Mouse (Mus musculus): ENCODE measurements around the gene Otud5.
"Not testable (repeated sequence)": the region's sequence is repeated elsewhere in the genome, so short reads cannot be mapped to it uniquely, and the experiment has no call there.

The Otud5 gene

DNA sequence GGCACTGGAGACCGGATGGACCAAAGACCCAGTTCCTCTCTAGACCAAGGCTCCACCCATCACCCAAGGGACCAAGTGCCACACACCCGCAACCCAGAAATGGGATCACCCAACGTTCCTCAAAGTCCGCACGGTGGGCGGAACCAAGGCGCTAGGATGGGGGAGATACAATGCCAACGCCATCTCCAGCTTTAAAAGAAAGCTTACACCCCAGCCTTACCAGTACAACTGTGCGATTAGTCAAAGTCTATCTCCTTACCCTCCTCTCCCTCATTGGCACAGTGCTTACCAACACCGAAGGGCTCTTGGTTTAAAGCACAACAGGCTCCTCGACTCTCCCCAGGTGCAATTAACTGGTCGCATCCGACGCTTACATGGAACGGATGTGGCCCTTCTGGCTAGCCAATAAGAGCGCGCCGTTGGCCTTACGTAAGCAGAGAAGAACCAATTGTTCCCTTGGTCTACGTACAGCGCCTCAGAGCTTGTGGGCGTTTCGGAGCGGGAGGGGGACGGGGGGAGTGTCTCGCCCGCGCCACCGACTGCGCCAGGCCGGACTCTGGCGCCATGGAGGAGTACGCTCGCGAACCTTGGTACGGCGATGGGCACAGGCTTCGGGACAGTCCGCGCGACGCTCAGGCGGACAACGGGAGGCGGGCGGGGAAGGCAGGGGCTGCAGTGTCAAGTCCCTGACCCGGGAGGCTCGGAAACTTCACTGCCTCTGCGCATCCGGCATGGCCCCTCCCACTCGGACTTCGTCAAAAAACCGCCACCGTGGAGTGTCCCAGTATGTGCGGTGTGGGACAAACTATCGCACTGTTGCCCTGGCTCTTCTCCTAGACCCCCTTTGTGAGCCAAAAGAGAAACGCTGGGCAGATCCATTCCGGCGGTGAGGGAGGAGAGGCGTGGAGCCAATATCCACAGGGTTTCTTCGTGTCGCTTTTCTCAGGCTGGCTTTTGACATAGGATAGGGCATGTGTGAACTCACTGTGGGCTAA is 58.0 kb downstream of the Otud5 start, which contains the start of the genes Pqbp1 and Timm17b:
Pqbp1 (minus strand) TSS at position 390 of the 995 bp plus-strand sequence.
Timm17b (plus strand) TSS at position 478 of the 995 bp plus-strand sequence.
- H3K4me1 ChIP-seq (replicated peaks; ENCODE audit: low read depth, low read length): peaks cover 3% of the 10 kb centered on the region; the same call in 1 of the 2 replicates
- TF ChIP-seq POU5F1 (IDR thresholded peaks at IDR 0.05; ENCODE audit: borderline replicate concordance, low read length) (no peak), NANOG (IDR thresholded peaks at IDR 0.05; ENCODE audit: borderline replicate concordance, low read length) (no peak), CTCF (conservative IDR thresholded peaks at IDR 0.05; ENCODE audit: low read length) (no peak)
- H3K36me3 ChIP-seq (ENCODE audit: insufficient read depth, low read length): peaks cover 37% of the 10 kb centered on the region

DNA sequence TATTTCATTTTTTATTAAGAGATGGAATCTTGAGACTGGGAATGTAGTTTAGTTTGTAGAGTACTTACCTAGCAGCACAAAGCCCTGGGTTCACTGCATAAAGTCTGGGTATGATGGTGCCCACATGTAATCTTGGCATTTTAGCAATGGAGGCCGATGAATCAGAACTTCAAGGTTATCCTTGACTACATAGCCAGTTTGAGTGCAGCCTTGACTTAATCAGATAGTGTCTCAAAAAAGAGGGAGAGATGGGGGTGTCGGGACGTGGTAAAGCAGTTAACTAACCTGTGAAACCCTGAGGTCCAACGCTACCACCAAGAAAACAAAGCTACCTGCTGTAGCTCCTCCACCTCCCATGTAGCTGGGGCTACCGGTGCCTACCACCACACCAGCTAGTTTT is 63.3 kb downstream of the Otud5 start:
- H3K4me3 ChIP-seq (replicated peaks; ENCODE audit: low read length): no peak overlapping the region
- H3K9me3 ChIP-seq (ENCODE audit: low read length): no peaks in the 10 kb centered on the region
- H3K27me3 ChIP-seq (ENCODE audit: insufficient read depth, low read length): no peaks in the 10 kb centered on the region
- TF ChIP-seq POU5F1 (IDR thresholded peaks at IDR 0.05; ENCODE audit: borderline replicate concordance, low read length) (no peak), CTCF (conservative IDR thresholded peaks at IDR 0.05; ENCODE audit: low read length) (no peak), NANOG (IDR thresholded peaks at IDR 0.05; ENCODE audit: borderline replicate concordance, low read length) (no peak)
- peaks cover 20% of the 10 kb centered on the region for H3K36me3 ChIP-seq (ENCODE audit: insufficient read depth, low read length)
- peaks cover 15% of the 10 kb centered on the region; the same call in 1 of the 2 replicates for H3K4me1 ChIP-seq (replicated peaks; ENCODE audit: low read depth, low read length)

More for the DNA sequence above, 58.0 kb downstream of the Otud5 start, which contains the start of the genes Pqbp1 and Timm17b:
- Histone ChIP-seq H3K4me3 (replicated peaks; ENCODE audit: low read length) (peak within 1 kb of the TSS; percentile 86), H3K9me3 (ENCODE audit: low read length) (no peaks in the 10 kb centered on the region), H3K27me3 (ENCODE audit: insufficient read depth, low read length) (no peaks in the 10 kb centered on the region)

DNA sequence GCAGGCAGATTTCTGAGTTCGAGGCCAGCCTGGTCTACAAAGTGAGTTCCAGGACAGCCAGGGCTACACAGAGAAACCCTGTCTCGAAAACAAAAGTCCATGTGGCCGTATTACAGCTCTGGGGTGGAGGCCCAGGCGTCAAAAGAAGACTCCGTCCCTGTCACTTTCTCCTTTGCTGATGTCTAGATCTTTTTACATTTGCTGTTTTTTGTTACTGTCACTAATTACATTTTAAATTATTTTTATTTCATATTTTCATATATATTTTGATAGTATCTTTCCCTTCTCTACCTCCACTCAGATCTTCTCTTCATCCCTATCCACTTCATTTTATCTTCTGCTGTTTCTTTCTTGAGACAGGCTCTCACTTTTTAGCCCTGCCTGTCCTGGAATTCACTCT is 66.6 kb downstream of the Otud5 start, which contains the start of gene Gm10491:
Gm10491 (minus strand) TSS at position 101 of the 400 bp plus-strand sequence.
- TF ChIP-seq CTCF (conservative IDR thresholded peaks at IDR 0.05; ENCODE audit: low read length) (no peak), NANOG (IDR thresholded peaks at IDR 0.05; ENCODE audit: borderline replicate concordance, low read length) (no peak), POU5F1 (IDR thresholded peaks at IDR 0.05; ENCODE audit: borderline replicate concordance, low read length) (no peak)
- Histone ChIP-seq H3K4me3 (replicated peaks; ENCODE audit: low read length) (no peak within 1 kb of the TSS), H3K36me3 (ENCODE audit: insufficient read depth, low read length) (peaks cover 16% of the 10 kb centered on the region), H3K4me1 (replicated peaks; ENCODE audit: low read depth, low read length) (peaks cover 37% of the 10 kb centered on the region), H3K27me3 (ENCODE audit: insufficient read depth, low read length) (no peaks in the 10 kb centered on the region), H3K9me3 (ENCODE audit: low read length) (no peaks in the 10 kb centered on the region)

DNA sequence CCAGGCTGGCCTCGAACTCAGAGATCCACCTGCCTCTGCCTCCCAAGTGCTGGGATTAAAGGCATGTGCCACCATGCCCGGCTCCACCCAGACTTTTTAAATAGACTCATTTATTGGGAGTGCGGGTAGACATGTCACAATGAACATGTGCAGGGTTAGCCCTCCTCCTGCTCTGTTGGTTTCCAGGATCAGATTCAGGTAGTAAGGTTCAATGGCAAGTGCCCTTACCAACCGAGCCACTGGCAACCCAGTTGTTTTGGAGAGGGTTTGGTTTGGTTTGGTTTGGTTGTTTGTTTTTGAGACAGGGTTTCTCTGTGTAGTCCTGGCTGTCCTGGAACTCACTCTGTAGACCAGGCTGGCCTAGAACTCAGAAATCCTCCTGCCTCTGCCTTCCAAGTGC is 68.1 kb downstream of the Otud5 start, which contains the start of gene Gm10490:
Gm10490 (plus strand) TSS at position 301 of the 400 bp plus-strand sequence.
- peaks cover 43% of the 10 kb centered on the region for H3K4me1 ChIP-seq (replicated peaks; ENCODE audit: low read depth, low read length)
- H3K27me3 ChIP-seq (ENCODE audit: insufficient read depth, low read length); H3K9me3 ChIP-seq (ENCODE audit: low read length); H3K36me3 ChIP-seq (ENCODE audit: insufficient read depth, low read length); H3K4me3 ChIP-seq (replicated peaks; ENCODE audit: low read length): not testable (repeated sequence)

DNA sequence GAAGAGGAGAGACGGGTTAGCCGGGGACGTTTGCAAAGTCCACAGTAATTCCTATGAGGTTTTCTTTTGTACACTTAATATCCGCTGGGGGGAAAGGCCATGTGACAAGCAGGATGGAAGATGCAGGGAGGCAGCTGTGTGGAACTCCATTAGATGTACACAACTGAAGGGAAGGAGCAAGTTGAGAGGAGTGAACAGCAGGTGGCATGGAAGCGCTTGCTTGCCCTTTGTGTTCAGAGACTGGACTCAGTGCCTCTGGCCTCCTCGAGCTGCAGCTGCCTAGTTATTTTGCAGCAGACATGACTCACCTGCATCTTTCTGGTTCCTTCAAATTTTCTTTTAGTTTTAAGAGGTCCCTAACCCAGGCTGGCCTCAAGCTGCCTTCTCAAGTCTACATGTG is 69.3 kb downstream of the Otud5 start:
- Histone ChIP-seq H3K27me3 (ENCODE audit: insufficient read depth, low read length) (no peaks in the 10 kb centered on the region), H3K4me1 (replicated peaks; ENCODE audit: low read depth, low read length) (peaks cover 43% of the 10 kb centered on the region), H3K36me3 (ENCODE audit: insufficient read depth, low read length) (peaks cover 9% of the 10 kb centered on the region), H3K9me3 (ENCODE audit: low read length) (no peaks in the 10 kb centered on the region), H3K4me3 (replicated peaks; ENCODE audit: low read length) (no peak overlapping the region)
- TF ChIP-seq CTCF (conservative IDR thresholded peaks at IDR 0.05; ENCODE audit: low read length) (no peak), NANOG (IDR thresholded peaks at IDR 0.05; ENCODE audit: borderline replicate concordance, low read length) (no peak), POU5F1 (IDR thresholded peaks at IDR 0.05; ENCODE audit: borderline replicate concordance, low read length) (no peak)

DNA sequence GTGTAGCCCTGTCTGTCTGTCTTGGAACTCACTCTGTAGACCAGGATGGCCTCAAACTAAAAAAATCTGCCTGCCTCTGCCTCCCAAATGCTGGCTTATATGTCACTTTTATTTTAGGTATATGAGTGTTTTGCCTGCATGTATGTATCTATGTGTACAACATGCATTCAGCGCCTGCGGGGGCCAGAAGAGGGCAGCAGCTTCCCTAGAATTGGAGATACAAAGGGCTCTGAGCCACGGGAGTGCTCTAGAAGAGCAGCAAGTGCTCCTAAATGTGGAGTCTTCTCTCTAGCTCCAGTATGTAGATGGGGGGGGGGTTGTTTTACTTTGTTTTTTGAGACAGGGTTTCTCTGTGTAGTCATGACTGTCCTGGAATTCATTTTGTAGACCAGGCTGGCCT is 74.5 kb downstream of the Otud5 start:
- TF ChIP-seq CTCF (conservative IDR thresholded peaks at IDR 0.05; ENCODE audit: low read length): 0 out of 2 replicates have a peak, but pooled peaks have one; percentile 15
- not testable (repeated sequence) for H3K9me3 ChIP-seq (ENCODE audit: low read length); H3K4me3 ChIP-seq (replicated peaks; ENCODE audit: low read length); H3K27me3 ChIP-seq (ENCODE audit: insufficient read depth, low read length); H3K36me3 ChIP-seq (ENCODE audit: insufficient read depth, low read length)
- peaks cover 45% of the 10 kb centered on the region for H3K4me1 ChIP-seq (replicated peaks; ENCODE audit: low read depth, low read length)

DNA sequence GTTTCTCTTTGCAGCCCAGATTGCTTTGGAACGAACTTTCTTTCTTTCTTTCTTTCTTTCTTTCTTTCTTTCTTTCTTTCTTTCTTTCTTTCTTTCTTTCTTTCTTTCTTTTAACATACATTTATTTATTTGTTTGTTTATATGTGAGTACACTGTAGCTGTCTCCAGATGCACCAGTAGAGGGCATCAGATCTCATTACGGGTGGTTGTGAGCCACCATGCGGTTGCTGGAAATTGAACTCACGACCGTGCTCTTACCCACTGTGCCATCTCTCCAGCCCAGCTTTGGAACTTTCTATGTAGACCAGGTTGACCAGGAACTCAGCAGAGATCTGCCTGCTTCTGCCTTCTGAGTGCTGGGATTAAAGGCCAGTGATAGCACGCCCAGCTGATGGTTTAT is 76.8 kb downstream of the Otud5 start:
- not testable (repeated sequence) for H3K36me3 ChIP-seq (ENCODE audit: insufficient read depth, low read length); H3K9me3 ChIP-seq (ENCODE audit: low read length); H3K4me3 ChIP-seq (replicated peaks; ENCODE audit: low read length)
- peaks cover 11% of the 10 kb centered on the region; the same call in 1 of the 2 replicates for H3K27me3 ChIP-seq (ENCODE audit: insufficient read depth, low read length)
- H3K4me1 ChIP-seq (replicated peaks; ENCODE audit: low read depth, low read length): peaks cover 36% of the 10 kb centered on the region
- TF ChIP-seq CTCF (conservative IDR thresholded peaks at IDR 0.05; ENCODE audit: low read length): peak; percentile 14; the same call in 1 of the 2 replicates

DNA sequence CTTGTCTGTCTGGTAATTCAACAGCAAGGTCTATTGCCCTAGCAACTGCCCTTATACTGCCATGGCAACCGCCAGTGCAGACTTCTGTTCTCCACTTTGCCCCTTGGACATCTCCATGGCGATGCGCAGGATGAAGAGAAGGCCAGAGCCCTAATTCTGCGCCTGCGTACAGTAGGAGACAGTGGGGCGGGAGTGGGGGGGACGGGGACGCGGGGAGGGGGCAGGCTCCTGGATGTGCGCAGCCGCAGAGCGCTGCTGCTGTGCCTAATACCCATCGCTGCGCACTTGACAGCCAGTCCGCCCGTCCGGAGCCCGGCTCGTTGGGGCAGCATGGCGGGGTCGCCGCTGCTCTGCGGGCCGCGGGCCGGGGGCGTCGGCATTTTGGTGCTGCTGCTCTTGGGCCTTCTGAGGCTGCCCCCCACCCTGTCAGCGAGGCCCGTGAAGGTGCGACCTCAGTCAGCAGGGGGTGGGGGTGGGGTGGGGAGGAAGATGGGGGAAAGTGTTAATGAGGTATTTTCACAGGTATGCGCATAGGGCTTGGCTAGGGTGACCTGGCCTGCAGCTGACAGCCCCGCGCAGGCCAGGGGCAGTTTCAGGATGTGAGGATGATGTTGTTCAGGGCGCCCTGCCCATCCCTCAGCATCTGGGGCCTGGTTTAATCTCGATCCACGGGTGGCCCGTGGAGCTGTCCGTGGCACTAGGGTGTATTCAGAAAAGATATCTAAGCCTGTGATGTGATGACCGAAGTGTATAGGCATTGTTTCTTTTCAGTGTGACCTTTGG is 78.6 kb downstream of the Otud5 start, which contains the start of gene Pcsk1n:
Pcsk1n (plus strand) TSS at position 222 of the 783 bp plus-strand sequence.
- peak within 1 kb of the TSS; percentile 63 for H3K4me3 ChIP-seq (replicated peaks; ENCODE audit: low read length)
- H3K4me1 ChIP-seq (replicated peaks; ENCODE audit: low read depth, low read length): peaks cover 49% of the 10 kb centered on the region
- peaks cover 11% of the 10 kb centered on the region; the same call in 1 of the 2 replicates for H3K27me3 ChIP-seq (ENCODE audit: insufficient read depth, low read length)
- H3K36me3 ChIP-seq (ENCODE audit: insufficient read depth, low read length): peaks cover 18% of the 10 kb centered on the region
- TF ChIP-seq POU5F1 (IDR thresholded peaks at IDR 0.05; ENCODE audit: borderline replicate concordance, low read length) (no peak), NANOG (IDR thresholded peaks at IDR 0.05; ENCODE audit: borderline replicate concordance, low read length) (no peak), CTCF (conservative IDR thresholded peaks at IDR 0.05; ENCODE audit: low read length) (no peak)
- H3K9me3 ChIP-seq (ENCODE audit: low read length): no peaks in the 10 kb centered on the region

Measured in E14TG2a.4 (cell line).